Mouse (Mus musculus): ENCODE data around the gene H2-Ab1.

- TF ChIP-seq CTCF (IDR thresholded peaks at IDR 0.05) (no peak), POLR2A (IDR thresholded peaks at IDR 0.05; ENCODE audit: insufficient read depth, low read depth, low read length) (no peak)
Measured at GRCm38 (mm10) chr17:34264452-34265351, 7.2 kb downstream of the H2-Ab1 start.

Data from heart, adult 2 months (tissue).